Mouse (Mus musculus): ENCODE results near the gene Mex3a. TPM values are rescaled to one million over a fixed set of nuclear protein-coding genes. Genes with fewer than 3 reads are reported as not detected.
A peak's percentile ranks its signal among the peaks of the same experiment; 100 is the strongest.

Mex3a gene
- polyA plus RNA-seq, 1 experiment from 2014 or later, result 26.4 TPM

- peaks cover 27% of the 10 kb centered on the region for H3K4me1 ChIP-seq (replicated peaks)
- H3K4me3 ChIP-seq, result peak within 1 kb of the TSS; percentile 42
- H3K36me3 ChIP-seq, result no peaks in the 10 kb centered on the region
- H3K27me3 ChIP-seq, result no peaks in the 10 kb centered on the region
- H3K4me2 ChIP-seq, result peak within 1 kb of the TSS; percentile 68
- H3K27ac ChIP-seq (replicated peaks), result peak within 1 kb of the TSS; percentile 86
- peak within 1 kb of the TSS; percentile 30 for H3K9ac ChIP-seq
- ATAC-seq (ENCODE audit: low FRiP score, low read depth), result peak; percentile 96
- WGBS, result under 1% methylated on average over 31 of the region's 31 CpGs
- no peaks in the 10 kb centered on the region for H3K9me3 ChIP-seq
Measured at GRCm38 (mm10) chr3:88509692-88510420, 22.3 kb upstream of the Mex3a start, which contains the start of gene Lmna. Gene Lmna (minus strand): TSS chr3:88509956.

- Histone ChIP-seq H3K9ac (peak overlapping the region; percentile 30), H3K4me1 (replicated peaks) (peaks cover 27% of the 10 kb centered on the region), H3K9me3 (no peaks in the 10 kb centered on the region), H3K27ac (replicated peaks) (peak overlapping the region; percentile 86), H3K27me3 (no peaks in the 10 kb centered on the region), H3K4me2 (peak overlapping the region; percentile 68), H3K4me3 (peak overlapping the region; percentile 42), H3K36me3 (no peaks in the 10 kb centered on the region)
- no peak; the same call in 1 of the 2 replicates for ATAC-seq (ENCODE audit: low FRiP score, low read depth)
- 48% methylated on average over 13 of the region's 13 CpGs for WGBS
Measured at GRCm38 (mm10) chr3:88510421-88511289, 21.5 kb upstream of the Mex3a start.

- Histone ChIP-seq H3K9me3 (no peaks in the 10 kb centered on the region), H3K4me1 (replicated peaks) (peaks cover 27% of the 10 kb centered on the region), H3K36me3 (no peaks in the 10 kb centered on the region), H3K9ac (no peak overlapping the region), H3K27ac (replicated peaks) (no peak overlapping the region), H3K4me2 (no peak overlapping the region), H3K27me3 (no peaks in the 10 kb centered on the region), H3K4me3 (no peak overlapping the region)
- WGBS, result 75% methylated on average over 4 of the region's 4 CpGs
- no peak for ATAC-seq (ENCODE audit: low FRiP score, low read depth)
Measured at GRCm38 (mm10) chr3:88511559-88511958, 20.6 kb upstream of the Mex3a start.

DNA sequence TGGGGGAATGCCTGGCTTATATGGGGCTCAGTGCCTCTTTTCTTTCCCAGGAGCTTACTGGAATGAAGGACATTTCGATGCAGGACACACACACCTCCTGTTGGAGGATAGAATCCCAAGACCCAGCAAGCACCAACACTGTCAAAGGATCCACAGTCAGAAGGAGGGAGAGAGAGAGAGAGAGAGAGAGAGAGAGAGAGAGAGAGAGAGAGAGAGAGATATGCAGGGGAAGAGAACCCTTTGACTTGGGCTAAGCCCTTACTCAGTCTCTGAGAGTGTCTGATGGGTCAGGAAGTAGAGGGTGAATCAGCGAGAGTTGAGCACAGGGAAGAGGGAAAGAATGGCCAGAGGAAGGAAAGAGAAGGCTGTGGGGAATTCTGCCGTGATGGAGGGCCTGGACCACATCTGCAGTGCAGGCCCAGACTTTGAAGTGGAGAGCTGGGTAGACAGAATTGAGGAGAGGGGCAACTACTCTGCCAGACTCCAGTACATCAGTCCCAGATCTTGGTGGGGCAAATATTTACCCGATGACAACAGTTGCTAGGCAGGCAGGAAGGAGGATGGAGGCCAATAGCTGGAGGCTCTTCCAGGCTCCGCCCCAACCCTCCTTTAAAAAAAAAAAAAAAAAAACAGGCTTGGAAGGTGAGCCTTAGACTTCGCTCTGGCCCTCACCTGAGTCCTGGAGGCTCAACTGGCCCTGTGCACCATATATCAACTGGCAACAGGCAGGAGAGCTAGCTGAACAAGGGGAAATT is 19.9 kb upstream of the Mex3a start:
- Histone ChIP-seq H3K4me2 (no peak overlapping the region), H3K9me3 (no peaks in the 10 kb centered on the region), H3K4me3 (no peak overlapping the region), H3K27me3 (no peaks in the 10 kb centered on the region), H3K4me1 (replicated peaks) (peaks cover 27% of the 10 kb centered on the region), H3K9ac (no peak overlapping the region), H3K36me3 (no peaks in the 10 kb centered on the region), H3K27ac (replicated peaks) (no peak overlapping the region)
- ATAC-seq (ENCODE audit: low FRiP score, low read depth), result no peak
- WGBS, result 37% methylated on average over 6 of the region's 6 CpGs

DNA sequence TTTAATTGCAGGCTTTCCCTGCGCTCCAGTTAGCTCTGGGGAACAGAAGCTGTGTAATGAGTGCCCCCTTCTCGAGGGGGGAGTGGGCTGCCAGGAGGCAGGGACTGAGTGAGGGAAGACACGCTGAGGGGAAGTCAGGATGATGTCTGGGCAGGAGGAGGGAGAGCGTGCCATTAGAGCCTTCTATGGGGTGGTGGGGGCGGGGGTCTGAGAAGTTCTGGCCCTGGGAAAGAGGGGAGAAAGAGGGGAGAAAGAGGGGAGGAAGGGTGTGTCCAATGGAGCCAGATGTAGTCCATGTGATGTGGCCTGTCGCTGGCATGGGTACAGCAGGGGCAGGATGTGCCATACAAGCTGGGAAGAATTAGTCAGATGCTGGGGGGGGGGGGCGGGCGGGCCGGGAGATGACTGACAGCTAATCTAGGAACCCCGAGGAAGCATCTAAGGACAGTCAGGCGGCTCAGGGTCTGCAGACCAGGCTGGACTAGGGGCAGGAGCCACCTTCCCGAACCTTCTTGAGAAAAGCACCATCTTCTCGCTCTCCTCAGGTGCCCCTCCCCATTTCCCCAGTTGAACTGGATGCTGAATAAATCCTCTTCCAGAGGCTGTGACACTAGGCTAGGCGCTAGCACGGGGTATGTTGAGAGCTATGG is 19.2 kb upstream of the Mex3a start:
- Histone ChIP-seq H3K4me3 (no peak overlapping the region), H3K27ac (replicated peaks) (no peak overlapping the region), H3K9me3 (no peaks in the 10 kb centered on the region), H3K36me3 (no peaks in the 10 kb centered on the region), H3K27me3 (no peaks in the 10 kb centered on the region), H3K4me2 (no peak overlapping the region), H3K4me1 (replicated peaks) (peaks cover 27% of the 10 kb centered on the region), H3K9ac (no peak overlapping the region)
- 39% methylated on average over 14 of the region's 15 CpGs for WGBS
- no peak for ATAC-seq (ENCODE audit: low FRiP score, low read depth)

DNA sequence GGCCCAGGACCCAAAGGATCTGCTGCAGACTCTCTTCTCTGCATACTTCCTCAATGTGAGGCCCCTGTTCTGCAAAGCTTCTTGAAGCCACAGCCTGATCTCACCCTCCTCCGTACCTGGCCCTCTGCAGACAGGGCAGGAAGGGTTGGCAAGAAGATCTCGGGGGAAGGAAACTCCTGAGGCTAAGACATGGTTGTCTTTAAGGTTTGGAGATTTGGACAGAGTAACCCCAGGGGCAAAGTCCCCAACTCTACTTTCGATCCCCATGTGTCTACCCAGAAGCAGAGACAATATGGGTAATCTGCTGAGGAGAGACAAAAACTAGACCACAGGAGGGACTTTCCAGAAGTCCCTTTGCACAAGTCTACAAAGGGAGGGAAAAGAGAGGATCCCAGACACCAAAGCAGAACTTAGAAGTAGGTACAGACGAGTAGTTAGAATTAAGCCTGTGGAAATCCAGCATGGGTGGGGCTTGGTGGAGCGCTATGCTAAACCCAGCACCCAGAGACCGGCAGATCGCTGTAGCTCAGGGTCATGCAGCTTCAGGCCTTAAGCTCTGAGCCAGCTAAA is 18.6 kb upstream of the Mex3a start:
- no peak overlapping the region for H3K4me2 ChIP-seq
- peaks cover 27% of the 10 kb centered on the region for H3K4me1 ChIP-seq (replicated peaks)
- no peak overlapping the region for H3K27ac ChIP-seq (replicated peaks)
- 79% methylated on average over 7 of the region's 7 CpGs for WGBS
- no peak for ATAC-seq (ENCODE audit: low FRiP score, low read depth)
- H3K27me3 ChIP-seq, result no peaks in the 10 kb centered on the region
- H3K9me3 ChIP-seq, result no peaks in the 10 kb centered on the region
- H3K36me3 ChIP-seq, result no peaks in the 10 kb centered on the region
- no peak overlapping the region for H3K9ac ChIP-seq
- H3K4me3 ChIP-seq, result no peak overlapping the region

GRCm38 (mm10) chr3:88514231-88515094 is 17.7 kb upstream of the Mex3a start:
- Histone ChIP-seq H3K9me3 (no peaks in the 10 kb centered on the region), H3K27me3 (no peaks in the 10 kb centered on the region), H3K4me1 (replicated peaks) (peaks cover 23% of the 10 kb centered on the region), H3K4me2 (no peak overlapping the region), H3K27ac (replicated peaks) (no peak overlapping the region), H3K36me3 (no peaks in the 10 kb centered on the region), H3K9ac (no peak overlapping the region), H3K4me3 (no peak overlapping the region)
- no peak for ATAC-seq (ENCODE audit: low FRiP score, low read depth)
- 85% methylated on average over 10 of the region's 10 CpGs for WGBS

DNA sequence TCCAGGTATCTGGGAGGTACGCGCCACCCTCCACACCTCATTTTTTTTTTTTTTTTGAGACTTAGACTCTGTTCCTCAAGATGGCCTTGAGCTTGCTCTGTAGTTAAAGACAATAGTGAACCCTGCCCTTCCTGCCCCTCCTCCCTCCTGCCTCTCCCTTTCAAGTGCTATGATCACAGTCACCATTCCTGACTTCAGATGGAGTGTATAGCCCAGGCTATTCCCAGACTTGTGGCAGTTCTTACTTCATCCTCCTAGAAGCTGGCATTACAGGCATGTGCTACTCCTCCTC is 17.2 kb upstream of the Mex3a start:
- Histone ChIP-seq H3K4me1 (replicated peaks) (peaks cover 17% of the 10 kb centered on the region), H3K4me3 (no peak overlapping the region), H3K9ac (no peak overlapping the region), H3K9me3 (no peaks in the 10 kb centered on the region), H3K27me3 (no peaks in the 10 kb centered on the region), H3K4me2 (no peak overlapping the region), H3K27ac (replicated peaks) (no peak overlapping the region), H3K36me3 (no peaks in the 10 kb centered on the region)
- WGBS, result 100% methylated on average over 2 of the region's 2 CpGs
- ATAC-seq (ENCODE audit: low FRiP score, low read depth), result no peak

- Histone ChIP-seq H3K27ac (replicated peaks) (no peak overlapping the region), H3K4me2 (no peak overlapping the region), H3K4me1 (replicated peaks) (peaks cover 9% of the 10 kb centered on the region), H3K4me3 (no peak overlapping the region), H3K27me3 (no peaks in the 10 kb centered on the region), H3K36me3 (no peaks in the 10 kb centered on the region), H3K9me3 (no peaks in the 10 kb centered on the region), H3K9ac (no peak overlapping the region)
- WGBS, result 84% methylated on average over 2 of the region's 2 CpGs
- no peak for ATAC-seq (ENCODE audit: low FRiP score, low read depth)
Measured at GRCm38 (mm10) chr3:88516407-88516806, 15.8 kb upstream of the Mex3a start.

DNA sequence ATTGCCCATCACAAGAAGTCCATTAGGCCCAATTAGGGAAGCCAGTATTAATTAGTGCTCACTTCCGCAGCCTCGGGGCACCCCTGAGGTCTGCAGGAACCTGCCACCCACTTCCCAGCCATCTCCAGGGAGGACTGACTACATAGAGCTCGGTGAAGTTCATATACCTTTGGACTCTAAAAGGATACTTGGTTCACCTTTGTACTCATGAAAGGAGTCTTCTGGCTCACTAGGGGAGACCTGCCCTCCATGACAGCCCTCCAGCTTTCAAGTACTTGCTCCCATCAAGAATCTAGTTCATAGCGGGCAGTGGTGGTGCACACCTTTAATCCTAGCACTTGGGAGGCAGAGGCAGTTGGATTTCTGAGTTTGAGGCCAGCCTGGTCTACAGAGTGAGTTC is 13.8 kb upstream of the Mex3a start:
- H3K9me3 ChIP-seq, result no peaks in the 10 kb centered on the region
- no peak for ATAC-seq (ENCODE audit: low FRiP score, low read depth)
- no peaks in the 10 kb centered on the region for H3K36me3 ChIP-seq
- no peak overlapping the region for H3K4me2 ChIP-seq
- no peaks in the 10 kb centered on the region for H3K4me1 ChIP-seq (replicated peaks)
- 85% methylated on average over 4 of the region's 4 CpGs for WGBS
- H3K9ac ChIP-seq, result no peak overlapping the region
- no peak overlapping the region for H3K4me3 ChIP-seq
- no peaks in the 10 kb centered on the region for H3K27me3 ChIP-seq
- no peak overlapping the region for H3K27ac ChIP-seq (replicated peaks)

- Histone ChIP-seq H3K4me2 (no peak overlapping the region), H3K36me3 (no peaks in the 10 kb centered on the region), H3K27me3 (no peaks in the 10 kb centered on the region), H3K4me1 (replicated peaks) (no peaks in the 10 kb centered on the region), H3K9ac (no peak overlapping the region), H3K4me3 (no peak overlapping the region), H3K9me3 (no peaks in the 10 kb centered on the region), H3K27ac (replicated peaks) (no peak overlapping the region)
- no peak for ATAC-seq (ENCODE audit: low FRiP score, low read depth)
- WGBS, result 91% methylated on average over 2 of the region's 2 CpGs
Measured at GRCm38 (mm10) chr3:88520078-88520477, 12.1 kb upstream of the Mex3a start.

Data from hindbrain, embryonic 15.5 days (tissue).